Mouse (Mus musculus): ENCODE measurements around the gene Chrnb4. TPM values are rescaled to one million over a fixed set of nuclear protein-coding genes. Genes with fewer than 3 reads are reported as not detected.

Chrnb4 gene
- polyA plus RNA-seq, 1 experiment: 2.0 TPM

- no peak overlapping the region for H3K4me3 ChIP-seq (ENCODE audit: low read depth, low read length)
- no peak overlapping the region for H3K27ac ChIP-seq (ENCODE audit: insufficient read depth, low read depth, low read length)
- 52% methylated on average over 8 of the region's 8 CpGs for whole genome bisulfite sequencing
- H3K4me1 ChIP-seq (ENCODE audit: control insufficient read depth, insufficient read depth, insufficient read length, low read length): no peaks in the 10 kb centered on the region
- no peaks in the 10 kb centered on the region for H3K36me3 ChIP-seq (ENCODE audit: control insufficient read depth, insufficient read depth, low read length)
- no peak for TF ChIP-seq CTCF (IDR thresholded peaks at IDR 0.05; ENCODE audit: extremely low read depth, insufficient read length, insufficient replicate concordance, low read depth, low read length)
- TF ChIP-seq POLR2A (IDR thresholded peaks at IDR 0.05; ENCODE audit: low read depth, low read length): no peak
- H3K27me3 ChIP-seq (ENCODE audit: control insufficient read depth, insufficient read depth, low read length): no peaks in the 10 kb centered on the region
Measured at GRCm38 (mm10) chr9:55067260-55067964, 18.8 kb upstream of the Chrnb4 start.

GRCm38 (mm10) chr9:55065241-55065640 lies 16.7 kb upstream of the Chrnb4 start:
- Histone ChIP-seq H3K27me3 (ENCODE audit: control insufficient read depth, insufficient read depth, low read length) (no peaks in the 10 kb centered on the region), H3K36me3 (ENCODE audit: control insufficient read depth, insufficient read depth, low read length) (no peaks in the 10 kb centered on the region), H3K4me1 (ENCODE audit: control insufficient read depth, insufficient read depth, insufficient read length, low read length) (no peaks in the 10 kb centered on the region), H3K27ac (ENCODE audit: insufficient read depth, low read depth, low read length) (no peak overlapping the region), H3K4me3 (ENCODE audit: low read depth, low read length) (no peak overlapping the region)
- 33% methylated on average over 9 of the region's 9 CpGs for WGBS
- TF ChIP-seq POLR2A (IDR thresholded peaks at IDR 0.05; ENCODE audit: low read depth, low read length) (no peak), CTCF (IDR thresholded peaks at IDR 0.05; ENCODE audit: extremely low read depth, insufficient read length, insufficient replicate concordance, low read depth, low read length) (no peak)

- Histone ChIP-seq H3K4me3 (ENCODE audit: low read depth, low read length) (no peak overlapping the region), H3K27me3 (ENCODE audit: control insufficient read depth, insufficient read depth, low read length) (no peaks in the 10 kb centered on the region), H3K27ac (ENCODE audit: insufficient read depth, low read depth, low read length) (no peak overlapping the region), H3K36me3 (ENCODE audit: control insufficient read depth, insufficient read depth, low read length) (no peaks in the 10 kb centered on the region), H3K4me1 (ENCODE audit: control insufficient read depth, insufficient read depth, insufficient read length, low read length) (no peaks in the 10 kb centered on the region)
- 89% methylated on average over 4 of the region's 4 CpGs for WGBS
- no peak for TF ChIP-seq POLR2A (IDR thresholded peaks at IDR 0.05; ENCODE audit: low read depth, low read length)
Measured at GRCm38 (mm10) chr9:55058067-55058466, 9.5 kb upstream of the Chrnb4 start.

GRCm38 (mm10) chr9:55055386-55055930 lies 6.9 kb upstream of the Chrnb4 start:
- no peak overlapping the region for H3K27ac ChIP-seq (ENCODE audit: insufficient read depth, low read depth, low read length)
- no peak overlapping the region for H3K4me3 ChIP-seq (ENCODE audit: low read depth, low read length)
- no peaks in the 10 kb centered on the region for H3K36me3 ChIP-seq (ENCODE audit: control insufficient read depth, insufficient read depth, low read length)
- H3K27me3 ChIP-seq (ENCODE audit: control insufficient read depth, insufficient read depth, low read length): no peaks in the 10 kb centered on the region
- H3K4me1 ChIP-seq (ENCODE audit: control insufficient read depth, insufficient read depth, insufficient read length, low read length): no peaks in the 10 kb centered on the region
- TF ChIP-seq POLR2A (IDR thresholded peaks at IDR 0.05; ENCODE audit: low read depth, low read length) (no peak), CTCF (IDR thresholded peaks at IDR 0.05; ENCODE audit: extremely low read depth, insufficient read length, insufficient replicate concordance, low read depth, low read length) (no peak)
- WGBS: 56% methylated on average over 2 of the region's 2 CpGs

- WGBS: under 1% methylated on average over 3 of the region's 3 CpGs
- no peaks in the 10 kb centered on the region for H3K36me3 ChIP-seq (ENCODE audit: control insufficient read depth, insufficient read depth, low read length)
- H3K27ac ChIP-seq (ENCODE audit: insufficient read depth, low read depth, low read length): no peak overlapping the region
Measured at GRCm38 (mm10) chr9:55046764-55047163, 1.8 kb downstream of the Chrnb4 start.

GRCm38 (mm10) chr9:55045001-55045400 lies 3.6 kb downstream of the Chrnb4 start:
- TF ChIP-seq CTCF (IDR thresholded peaks at IDR 0.05; ENCODE audit: extremely low read depth, insufficient read length, insufficient replicate concordance, low read depth, low read length) (no peak), POLR2A (IDR thresholded peaks at IDR 0.05; ENCODE audit: low read depth, low read length) (no peak)
- peaks cover 10% of the 10 kb centered on the region for H3K4me1 ChIP-seq (ENCODE audit: control insufficient read depth, insufficient read depth, insufficient read length, low read length)
- no peaks in the 10 kb centered on the region for H3K36me3 ChIP-seq (ENCODE audit: control insufficient read depth, insufficient read depth, low read length)
- WGBS: 22% methylated on average over 2 of the region's 2 CpGs
- no peak overlapping the region for H3K4me3 ChIP-seq (ENCODE audit: low read depth, low read length)
- peaks cover 4% of the 10 kb centered on the region; the same call in 1 of the 2 replicates for H3K27me3 ChIP-seq (ENCODE audit: control insufficient read depth, insufficient read depth, low read length)
- H3K27ac ChIP-seq (ENCODE audit: insufficient read depth, low read depth, low read length): no peak overlapping the region

More at GRCm38 (mm10) chr9:55046764-55047163, 1.8 kb downstream of the Chrnb4 start:
- H3K4me3 ChIP-seq (ENCODE audit: low read depth, low read length): no peak overlapping the region
- H3K27me3 ChIP-seq (ENCODE audit: control insufficient read depth, insufficient read depth, low read length): peaks cover 4% of the 10 kb centered on the region; the same call in 1 of the 2 replicates
- peaks cover 10% of the 10 kb centered on the region for H3K4me1 ChIP-seq (ENCODE audit: control insufficient read depth, insufficient read depth, insufficient read length, low read length)
- no peak for TF ChIP-seq POLR2A (IDR thresholded peaks at IDR 0.05; ENCODE audit: low read depth, low read length)
- TF ChIP-seq CTCF (IDR thresholded peaks at IDR 0.05; ENCODE audit: extremely low read depth, insufficient read length, insufficient replicate concordance, low read depth, low read length): no peak

- 72% methylated on average over 8 of the region's 8 CpGs for WGBS
- Histone ChIP-seq H3K27ac (ENCODE audit: insufficient read depth, low read depth, low read length) (no peak overlapping the region), H3K4me1 (ENCODE audit: control insufficient read depth, insufficient read depth, insufficient read length, low read length) (peaks cover 13% of the 10 kb centered on the region), H3K36me3 (ENCODE audit: control insufficient read depth, insufficient read depth, low read length) (no peaks in the 10 kb centered on the region), H3K27me3 (ENCODE audit: control insufficient read depth, insufficient read depth, low read length) (peaks cover 4% of the 10 kb centered on the region; the same call in 1 of the 2 replicates), H3K4me3 (ENCODE audit: low read depth, low read length) (no peak overlapping the region)
- TF ChIP-seq CTCF (IDR thresholded peaks at IDR 0.05; ENCODE audit: extremely low read depth, insufficient read length, insufficient replicate concordance, low read depth, low read length): no peak
- TF ChIP-seq POLR2A (IDR thresholded peaks at IDR 0.05; ENCODE audit: low read depth, low read length): no peak
Measured at GRCm38 (mm10) chr9:55043688-55044087, 4.9 kb downstream of the Chrnb4 start.
